Mouse (Mus musculus) heart, embryonic 12.5 days (tissue): ENCODE results near the gene Nptx1. TPM values are rescaled to one million over a fixed set of nuclear protein-coding genes. Genes with fewer than 3 reads are reported as not detected.

Experiments
- ATAC-seq: fragments of 200-750 bp; cut with Nextera tagmentation; 2 replicates; pipeline ENCODE4 v1.8.0; 2017; ENCODE audit warnings: moderate TSS enrichment, moderate library complexity; ENCODE audit not compliant: insufficient number of reproducible peaks, low FRiP score
- H3K27ac ChIP-seq: fragments of 300-500 bp; sonication (generic); 2 replicates; pipeline ENCODE4 v1.5.1; 2016; ENCODE audit warnings: mild to moderate bottlenecking, moderate library complexity; ENCODE audit not compliant: poor library complexity, severe bottlenecking
- H3K27me3 ChIP-seq: fragments of 300-500 bp; sonication (generic); replicated peaks from 2 replicates; pipeline ENCODE4 v1.6.1; 2016; ENCODE audit warnings: mild to moderate bottlenecking, moderate library complexity
- H3K36me3 ChIP-seq: fragments of 300-500 bp; sonication (generic); 2 replicates; pipeline ENCODE4 v1.6.1; 2016; ENCODE audit warnings: mild to moderate bottlenecking, moderate library complexity
- H3K4me1 ChIP-seq: fragments of 300-500 bp; sonication (generic); replicated peaks from 2 replicates; pipeline ENCODE4 v1.6.1; 2016; ENCODE audit warnings: mild to moderate bottlenecking
- H3K4me2 ChIP-seq: fragments of 300-500 bp; sonication (generic); 2 replicates; pipeline ENCODE4 v1.6.1; 2016; ENCODE audit warnings: mild to moderate bottlenecking, moderate library complexity
- H3K4me3 ChIP-seq: fragments of 300-500 bp; sonication (generic); 2 replicates; pipeline ENCODE4 v1.5.1; 2016; ENCODE audit warnings: mild to moderate bottlenecking
- H3K9ac ChIP-seq: fragments of 300-500 bp; sonication (generic); 2 replicates; pipeline ENCODE4 v1.6.1; 2016; ENCODE audit warnings: mild to moderate bottlenecking, moderate library complexity
- H3K9me3 ChIP-seq: fragments of 300-500 bp; sonication (generic); replicated peaks from 2 replicates; pipeline ENCODE4 v1.6.1; 2016; ENCODE audit warnings: mild to moderate bottlenecking, moderate library complexity
- WGBS: fragments of 180-500 bp; shearing (Covaris S2); methylation state at CpG from one replicate; pipeline ENCODE4 v1.1.7; 2016; 5-methylcytosine and 5-hydroxymethylcytosine counted together
- polyA plus RNA-seq: library from polyadenylated mRNA; unstranded; fragments of >200 nt; fragmentation: Nextera tagmentation; extraction: Ambion mirVana; gene quantifications from 2 replicates; pipeline ENCODE4 v1.2.1, GENCODE M21; 2016

Gene Nptx1
- polyA plus RNA-seq, 1 experiment from 2014 or later = 1.8 TPM

GRCm38 (mm10) chr11:119542371-119542770, 5.2 kb downstream of the Nptx1 start:
- WGBS = 48% methylated on average over 9 of the region's 9 CpGs
- H3K4me3 ChIP-seq = no peak overlapping the region
- peaks cover 18% of the 10 kb centered on the region for H3K4me1 ChIP-seq
- H3K4me2 ChIP-seq = no peak overlapping the region
- H3K27me3 ChIP-seq = peaks cover 87% of the 10 kb centered on the region
- H3K9ac ChIP-seq = no peak overlapping the region
- ATAC-seq = no peak
- H3K9me3 ChIP-seq = no peaks in the 10 kb centered on the region
- H3K36me3 ChIP-seq = no peaks in the 10 kb centered on the region
- no peak overlapping the region for H3K27ac ChIP-seq

GRCm38 (mm10) chr11:119541082-119541481, 6.5 kb downstream of the Nptx1 start:
- H3K27me3 ChIP-seq = peaks cover 74% of the 10 kb centered on the region
- no peaks in the 10 kb centered on the region for H3K9me3 ChIP-seq
- no peak for ATAC-seq
- H3K27ac ChIP-seq = no peak overlapping the region
- no peak overlapping the region for H3K4me3 ChIP-seq
- H3K4me1 ChIP-seq = peaks cover 6% of the 10 kb centered on the region
- WGBS = 68% methylated on average over 9 of the region's 9 CpGs
- no peaks in the 10 kb centered on the region for H3K36me3 ChIP-seq
- no peak overlapping the region for H3K4me2 ChIP-seq
- no peak overlapping the region for H3K9ac ChIP-seq

- Histone ChIP-seq H3K36me3 (no peaks in the 10 kb centered on the region), H3K4me3 (no peak overlapping the region), H3K9ac (no peak overlapping the region), H3K9me3 (no peaks in the 10 kb centered on the region), H3K27ac (no peak overlapping the region), H3K4me2 (no peak overlapping the region), H3K27me3 (peaks cover 69% of the 10 kb centered on the region), H3K4me1 (0 out of 2 replicates have a peak, but pooled peaks cover under 1% of the 10 kb centered on the region)
- no peak for ATAC-seq
- WGBS = 73% methylated on average over 9 of the region's 9 CpGs
Measured at GRCm38 (mm10) chr11:119540560-119540959, 7.0 kb downstream of the Nptx1 start.

- Histone ChIP-seq H3K36me3 (no peaks in the 10 kb centered on the region), H3K4me3 (no peak overlapping the region), H3K27ac (no peak overlapping the region), H3K9me3 (no peaks in the 10 kb centered on the region), H3K4me2 (no peak overlapping the region), H3K4me1 (no peaks in the 10 kb centered on the region), H3K27me3 (peaks cover 63% of the 10 kb centered on the region), H3K9ac (no peak overlapping the region)
- 27% methylated on average over 14 of the region's 14 CpGs for WGBS
- ATAC-seq = no peak
Measured at GRCm38 (mm10) chr11:119539944-119540343, 7.6 kb downstream of the Nptx1 start.

- WGBS = 66% methylated on average over 7 of the region's 7 CpGs
Measured at GRCm38 (mm10) chr11:119533745-119534144, 13.8 kb downstream of the Nptx1 start.

GRCm38 (mm10) chr11:119532460-119532859, 15.1 kb downstream of the Nptx1 start:
- Histone ChIP-seq H3K4me1 (no peaks in the 10 kb centered on the region), H3K4me2 (no peak overlapping the region), H3K9me3 (no peaks in the 10 kb centered on the region), H3K4me3 (no peak overlapping the region), H3K27me3 (peaks cover 27% of the 10 kb centered on the region), H3K27ac (no peak overlapping the region), H3K36me3 (no peaks in the 10 kb centered on the region), H3K9ac (no peak overlapping the region)
- no peak for ATAC-seq
- 78% methylated on average over 8 of the region's 8 CpGs for WGBS

More at GRCm38 (mm10) chr11:119533745-119534144, 13.8 kb downstream of the Nptx1 start:
- ATAC-seq = no peak
- no peaks in the 10 kb centered on the region for H3K36me3 ChIP-seq
- no peak overlapping the region for H3K9ac ChIP-seq
- H3K9me3 ChIP-seq = no peaks in the 10 kb centered on the region
- no peak overlapping the region for H3K4me2 ChIP-seq
- H3K4me1 ChIP-seq = no peaks in the 10 kb centered on the region
- H3K27ac ChIP-seq = no peak overlapping the region
- H3K4me3 ChIP-seq = no peak overlapping the region
- H3K27me3 ChIP-seq = peaks cover 31% of the 10 kb centered on the region

GRCm38 (mm10) chr11:119528930-119529329, 18.6 kb downstream of the Nptx1 start:
- H3K9me3 ChIP-seq = no peaks in the 10 kb centered on the region
- H3K27ac ChIP-seq = no peak overlapping the region
- peaks cover 22% of the 10 kb centered on the region for H3K27me3 ChIP-seq
- ATAC-seq = no peak
- H3K4me1 ChIP-seq = 0 out of 2 replicates have a peak, but pooled peaks cover 2% of the 10 kb centered on the region
- WGBS = 65% methylated on average over 11 of the region's 11 CpGs
- no peak overlapping the region for H3K4me2 ChIP-seq
- no peak overlapping the region for H3K4me3 ChIP-seq
- no peak overlapping the region for H3K9ac ChIP-seq
- H3K36me3 ChIP-seq = no peaks in the 10 kb centered on the region

GRCm38 (mm10) chr11:119526068-119526966, 21.2 kb downstream of the Nptx1 start:
- 0 out of 2 replicates have a peak, but pooled peaks cover 2% of the 10 kb centered on the region for H3K4me1 ChIP-seq
- no peak overlapping the region for H3K9ac ChIP-seq
- no peak overlapping the region for H3K4me2 ChIP-seq
- no peak overlapping the region for H3K27ac ChIP-seq
- 71% methylated on average over 14 of the region's 14 CpGs for WGBS
- H3K36me3 ChIP-seq = no peaks in the 10 kb centered on the region
- no peak for ATAC-seq
- no peaks in the 10 kb centered on the region for H3K27me3 ChIP-seq
- H3K9me3 ChIP-seq = no peaks in the 10 kb centered on the region
- H3K4me3 ChIP-seq = no peak overlapping the region

- peak overlapping the region; percentile 91 for H3K4me2 ChIP-seq
- peak; percentile 94 for ATAC-seq
- 2% methylated on average over 33 of the region's 33 CpGs for WGBS
- 0 out of 2 replicates have a peak, but pooled peaks cover 2% of the 10 kb centered on the region for H3K4me1 ChIP-seq
- H3K36me3 ChIP-seq = no peaks in the 10 kb centered on the region
- H3K27ac ChIP-seq = no peak overlapping the region
- H3K27me3 ChIP-seq = 0 out of 2 replicates have a peak, but pooled peaks cover 1% of the 10 kb centered on the region
- no peaks in the 10 kb centered on the region for H3K9me3 ChIP-seq
- peak overlapping the region; percentile 76 for H3K9ac ChIP-seq
- peak overlapping the region; percentile 65 for H3K4me3 ChIP-seq
Measured at GRCm38 (mm10) chr11:119524545-119524949, 23.0 kb downstream of the Nptx1 start.

GRCm38 (mm10) chr11:119523392-119523791, 24.2 kb downstream of the Nptx1 start:
- Histone ChIP-seq H3K4me2 (no peak overlapping the region), H3K27ac (no peak overlapping the region), H3K4me1 (0 out of 2 replicates have a peak, but pooled peaks cover 2% of the 10 kb centered on the region), H3K9ac (no peak overlapping the region), H3K9me3 (no peaks in the 10 kb centered on the region), H3K36me3 (no peaks in the 10 kb centered on the region), H3K27me3 (0 out of 2 replicates have a peak, but pooled peaks cover 5% of the 10 kb centered on the region), H3K4me3 (no peak overlapping the region)
- WGBS = 84% methylated on average over 3 of the region's 3 CpGs
- no peak for ATAC-seq

GRCm38 (mm10) chr11:119522779-119523178, 24.8 kb downstream of the Nptx1 start:
- no peaks in the 10 kb centered on the region for H3K36me3 ChIP-seq
- no peak for ATAC-seq
- 0 out of 2 replicates have a peak, but pooled peaks cover 5% of the 10 kb centered on the region for H3K27me3 ChIP-seq
- no peak overlapping the region for H3K27ac ChIP-seq
- no peak overlapping the region for H3K9ac ChIP-seq
- no peak overlapping the region for H3K4me2 ChIP-seq
- H3K9me3 ChIP-seq = no peaks in the 10 kb centered on the region
- H3K4me1 ChIP-seq = 0 out of 2 replicates have a peak, but pooled peaks cover 2% of the 10 kb centered on the region
- H3K4me3 ChIP-seq = no peak overlapping the region
- 75% methylated on average over 8 of the region's 8 CpGs for WGBS
